23 mouse cellular contexts compared by ENCODE assay signal in the genomic region with DNA sequence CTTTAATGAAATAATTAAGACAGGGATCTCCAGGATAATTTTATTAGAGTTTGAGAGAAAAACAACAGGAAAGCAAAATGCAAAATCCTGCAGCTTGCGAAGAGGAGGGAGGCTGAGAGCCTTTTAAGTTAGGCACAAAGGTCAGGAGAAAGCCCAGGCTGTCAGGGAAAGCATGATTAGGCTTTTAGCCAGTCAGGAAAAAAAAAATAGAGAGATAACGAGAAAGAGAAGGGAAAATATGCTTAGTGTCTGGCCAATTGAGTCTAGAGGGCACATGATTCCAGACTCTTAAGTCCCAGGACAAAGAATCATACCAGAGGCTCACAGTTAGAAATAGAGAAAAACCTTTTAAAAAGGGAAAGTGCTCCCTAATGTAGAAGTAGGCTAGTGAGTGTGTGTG. TPM values are rescaled to one million over a fixed set of nuclear protein-coding genes. Genes with fewer than 3 reads are reported as not detected.
DNase-seq lines count a peak whose midpoint lies in the region; ATAC-seq and TF ChIP-seq lines count a peak whose summit lies in the region.
"Had no signal": no experiment of that assay in that cellular context is flagged by ENCODE, and none has a peak within 500 bp of the region (broad histone marks: within the 10 kb centered on the region; RNA-seq: fewer than 3 reads in every experiment).

No protein-coding gene starts in this region.

- no peak overlapping the region for H3K27ac ChIP-seq in heart, embryonic 13.5 days (replicated peaks)
- H3K27ac ChIP-seq in liver, adult 2 months (replicated peaks; ENCODE audit: insufficient read depth, low read depth, low read length): no peak overlapping the region
- H3K27ac ChIP-seq in liver, postnatal 0 days (ENCODE audit: low read depth): no peak overlapping the region
- H3K27ac ChIP-seq: embryonic facial prominence, embryonic 10.5 days; embryonic facial prominence, embryonic 12.5 days; forebrain, embryonic 12.5 days had no signal

- no peak overlapping the region for H3K4me2 ChIP-seq in heart, embryonic 13.5 days
- H3K4me2 ChIP-seq in liver, postnatal 0 days (ENCODE audit: low read depth, low read length): no peak overlapping the region
- H3K4me2 ChIP-seq: embryonic facial prominence, embryonic 12.5 days; forebrain, embryonic 12.5 days had no signal

- DNase-seq in heart, postnatal 10 days: no peak
- peak; percentile 63 for DNase-seq in liver, adult 2 months (ENCODE audit: extremely low read depth, low read depth, low spot score)
- no peak for DNase-seq in liver, postnatal 0 days
- peak; percentile 56 for DNase-seq in adipocyte (ENCODE audit: low spot score)
- DNase-seq in left cerebral cortex, postnatal 36 days (ENCODE audit: low spot score in 2 of 2): no peak
- DNase-seq in lung, postnatal 4 days: no peak
- DNase-seq: adrenal gland, adult 2 months; adrenal gland, postnatal 10 days; adrenal gland, postnatal 25 days; cerebellum, adult 11-12 months; cerebellum, adult 2 months; cerebellum, adult 9-10 months; cerebellum, postnatal 10 days; cerebellum, postnatal 25 days; forebrain, postnatal 0 days had no signal

- no peak for TF ChIP-seq EP300 in liver, postnatal 0 days (IDR thresholded peaks at IDR 0.05; ENCODE audit: low read depth)

- no peak for ATAC-seq in heart, embryonic 13.5 days (ENCODE audit: extremely low read depth, insufficient number of reproducible peaks, low FRiP score, low TSS enrichment)
- ATAC-seq in liver, postnatal 0 days: no peak
- ATAC-seq: activated CD4-positive, CD25-positive, alpha-beta regulatory T cell, adult 4 months; forebrain, embryonic 14.5 days; forebrain, postnatal 0 days; Patski had no signal

- H3K9me3 ChIP-seq in heart, embryonic 13.5 days: no peaks in the 10 kb centered on the region
- H3K9me3 ChIP-seq in liver, postnatal 0 days (ENCODE audit: low read length): peaks cover 5% of the 10 kb centered on the region; the same call in 1 of the 2 replicates
- H3K9me3 ChIP-seq: embryonic facial prominence, embryonic 10.5 days; embryonic facial prominence, embryonic 12.5 days; forebrain, embryonic 12.5 days had no signal

- no peaks in the 10 kb centered on the region for H3K79me2 ChIP-seq in liver, adult 2 months (ENCODE audit: control insufficient read depth, insufficient read depth, low read length)

- WGBS in heart, embryonic 13.5 days: 22% methylated on average over 2 of the region's 2 CpGs
- WGBS in liver, adult 2 months: 4% methylated on average over 2 of the region's 2 CpGs
- WGBS in liver, postnatal 0 days (ENCODE audit: insufficient replicate concordance): 34% methylated on average over 2 of the region's 2 CpGs

- H3K4me3 ChIP-seq in heart, embryonic 13.5 days: no peak overlapping the region
- no peak overlapping the region for H3K4me3 ChIP-seq in liver, adult 2 months (ENCODE audit: insufficient read depth, low read depth, low read length)
- H3K4me3 ChIP-seq in liver, postnatal 0 days (ENCODE audit: low read depth, low read length): no peak overlapping the region
- H3K4me3 ChIP-seq: embryonic facial prominence, embryonic 10.5 days; embryonic facial prominence, embryonic 12.5 days; forebrain, embryonic 12.5 days had no signal

- TF ChIP-seq POLR2A in liver, adult 2 months (IDR thresholded peaks at IDR 0.05; ENCODE audit: extremely low read depth, insufficient read depth, low read length): no peak

- 0 out of 2 replicates have a peak, but pooled peaks cover 5% of the 10 kb centered on the region for H3K27me3 ChIP-seq in heart, embryonic 13.5 days (replicated peaks)
- no peaks in the 10 kb centered on the region for H3K27me3 ChIP-seq in liver, adult 2 months (ENCODE audit: control insufficient read depth, insufficient read depth, low read length)
- H3K27me3 ChIP-seq in liver, postnatal 0 days (ENCODE audit: insufficient read depth, low read length): no peaks in the 10 kb centered on the region
- H3K27me3 ChIP-seq: embryonic facial prominence, embryonic 12.5 days; forebrain, embryonic 12.5 days; Patski had no signal

- H3K9ac ChIP-seq in heart, embryonic 13.5 days: peak overlapping the region; percentile 42; the same call in 1 of the 2 replicates
- H3K9ac ChIP-seq in liver, adult 2 months (ENCODE audit: low read depth, low read length): no peak overlapping the region
- no peak overlapping the region for H3K9ac ChIP-seq in liver, postnatal 0 days (replicated peaks)
- H3K9ac ChIP-seq: embryonic facial prominence, embryonic 12.5 days; forebrain, embryonic 12.5 days; forebrain, postnatal 0 days had no signal

- H3K36me3 ChIP-seq in heart, embryonic 13.5 days: no peaks in the 10 kb centered on the region
- no peaks in the 10 kb centered on the region for H3K36me3 ChIP-seq in liver, adult 2 months (ENCODE audit: control insufficient read depth, insufficient read depth, low read length)
- H3K36me3 ChIP-seq in liver, postnatal 0 days (replicated peaks; ENCODE audit: insufficient read depth, low read length): no peaks in the 10 kb centered on the region
- H3K36me3 ChIP-seq: embryonic facial prominence, embryonic 10.5 days; embryonic facial prominence, embryonic 12.5 days; forebrain, embryonic 12.5 days had no signal

- intact Hi-C loops in heart, postnatal 10 days (cut with DNase I): no loop called here
- intact Hi-C loops in left cerebral cortex, postnatal 36 days (cut with DNase I): no loop called here

- peaks cover 14% of the 10 kb centered on the region for H3K4me1 ChIP-seq in heart, embryonic 13.5 days
- H3K4me1 ChIP-seq in liver, adult 2 months (ENCODE audit: control insufficient read depth, insufficient read depth, low read length): peaks cover 7% of the 10 kb centered on the region
- H3K4me1 ChIP-seq in liver, postnatal 0 days (ENCODE audit: insufficient read depth): no peaks in the 10 kb centered on the region
- H3K4me1 ChIP-seq: embryonic facial prominence, embryonic 10.5 days; embryonic facial prominence, embryonic 12.5 days; forebrain, embryonic 12.5 days had no signal

- no peak for TF ChIP-seq CTCF in liver, adult 2 months (IDR thresholded peaks at IDR 0.05; ENCODE audit: low read depth, low read length)
- TF ChIP-seq CTCF in liver, postnatal 0 days (IDR thresholded peaks at IDR 0.05; ENCODE audit: low read depth): no peak

RNA-seq across cellular contexts. Expression of a gene that starts 10.7 kb away (rescaled TPM):
- 5.2 and 7.2 TPM in 2 replicates for polyA plus RNA-seq in heart, embryonic 13.5 days (2015; fragmentation: Nextera tagmentation; extraction: Ambion mirVana)
- 10 to 100 TPM; 11.2 to 14.7 TPM for total RNA-seq in heart, postnatal 10 days (2021)
- total RNA-seq in liver, adult 2 months (2014; rRNA removed): 18.2 and 28.1 TPM in 2 replicates
- polyA plus RNA-seq in liver, adult 2 months (2012; rRNA removed): 49.9 and 50.7 TPM in 2 replicates
- 15.3 and 19.0 TPM in 2 replicates for polyA plus RNA-seq in liver, postnatal 0 days (2015; fragmentation: Nextera tagmentation; extraction: Ambion mirVana)
- 10 to 100 TPM; 35.3 to 42.8 TPM for total RNA-seq in left cerebral cortex, postnatal 36 days (2021)
- total RNA-seq: MEL had no signal
- polyA plus RNA-seq: activated CD4-positive, CD25-positive, alpha-beta regulatory T cell, adult 4 months had no signal

Comparison
In these comparisons a context has a peak if more than half of its experiments do, and no peak if none do; other contexts are left out.
1. DNase-seq: peak in liver, adult 2 months (single experiment) and adipocyte (single experiment); none in heart, postnatal 10 days (0 of 2), liver, postnatal 0 days (single experiment), left cerebral cortex, postnatal 36 days (0 of 2) and lung, postnatal 4 days (0 of 2).